Mouse (Mus musculus) granulocyte monocyte progenitor cell, adult 5-6 weeks (primary cell): Measurements from ENCODE around the gene Gm3250. TPM values are rescaled to one million over a fixed set of nuclear protein-coding genes. Genes with fewer than 3 reads are reported as not detected.
"Not testable (repeated sequence)": the region's sequence is repeated elsewhere in the genome, so short reads cannot be mapped to it uniquely, and the experiment has no call there.

ENCODE experiments used
- ATAC-seq: replicated peaks from 2 replicates; pipeline ENCODE4 v1.8.0; 2016; ENCODE audit warnings: mild to moderate bottlenecking, moderate TSS enrichment, inconsistent platforms; ENCODE audit not compliant: poor library complexity, severe bottlenecking
- total RNA-seq, 2 experiments: library from RNA; stranded (forward) in 1 of 2; stranded (reverse) in 1 of 2; fragments of 200-712, 200-1000 nt in 1 of 2; fragments of >200 nt in 1 of 2; fragmentation: Nextera tagmentation in 1 of 2; gene quantifications; 2 replicates each; pipeline ENCODE4 v1.2.3; 2014 to 2017

Gm3250 gene
- total RNA-seq (2014; fragmentation: Nextera tagmentation), result not detected in 2 replicates
- total RNA-seq (2017), result not detected in 2 replicates

GRCm38 (mm10) chr10:77782442-77782841 is at the start of gene Gm3250:
Gene Gm3250 (minus strand): TSS chr10:77782542.
- not testable (repeated sequence) for ATAC-seq

GRCm38 (mm10) chr10:77826951-77827350 is 44.6 kb upstream of the Gm3250 start, which contains the start of gene Krtap10-4:
Gene Krtap10-4 (minus strand): TSS chr10:77827095.
- ATAC-seq, result no peak

GRCm38 (mm10) chr10:77819203-77819602 is 36.9 kb upstream of the Gm3250 start:
- ATAC-seq, result no peak

GRCm38 (mm10) chr10:77818523-77818922 is 36.2 kb upstream of the Gm3250 start:
- ATAC-seq, result no peak

- no peak; the same call in 1 of the 2 replicates for ATAC-seq
These were observed 33.2 kb upstream of the Gm3250 start for GRCm38 (mm10) chr10:77815514-77815913.

GRCm38 (mm10) chr10:77814382-77814781 is 32.0 kb upstream of the Gm3250 start, which contains the start of gene Gm2696:
Gene Gm2696 (plus strand): TSS chr10:77814682.
- no peak for ATAC-seq

- ATAC-seq, result no peak
These were observed 29.4 kb upstream of the Gm3250 start, which contains the start of gene Gm9507 for GRCm38 (mm10) chr10:77811743-77812142. Gene Gm9507 (minus strand): TSS chr10:77811843.

GRCm38 (mm10) chr10:77804095-77804494 is 21.8 kb upstream of the Gm3250 start:
- ATAC-seq, result no peak

- ATAC-seq, result no peak
These were observed 16.7 kb upstream of the Gm3250 start, which contains the start of gene Gm19668 for GRCm38 (mm10) chr10:77798921-77799508. Gene Gm19668 (minus strand): TSS chr10:77799133.

- ATAC-seq, result not testable (repeated sequence)
These were observed 16.0 kb upstream of the Gm3250 start for GRCm38 (mm10) chr10:77798164-77798920.

- ATAC-seq, result no peak
These were observed 15.3 kb upstream of the Gm3250 start for GRCm38 (mm10) chr10:77797677-77798076.

GRCm38 (mm10) chr10:77794976-77795375 is 12.6 kb upstream of the Gm3250 start, which contains the start of gene Gm9639:
Gene Gm9639 (minus strand): TSS chr10:77795076.
- ATAC-seq, result no peak

- ATAC-seq, result no peak
These were observed 6.3 kb upstream of the Gm3250 start for GRCm38 (mm10) chr10:77788621-77789020.

- not testable (repeated sequence) for ATAC-seq
These were observed 5.5 kb upstream of the Gm3250 start, which contains the start of gene Gm7137 for GRCm38 (mm10) chr10:77787876-77788275. Gene Gm7137 (minus strand): TSS chr10:77788200.

- ATAC-seq, result not testable (repeated sequence)
These were observed 1.1 kb upstream of the Gm3250 start for GRCm38 (mm10) chr10:77783396-77783795.

GRCm38 (mm10) chr10:77776844-77777243 is 5.5 kb downstream of the Gm3250 start, which contains the start of gene Gm7138:
Gene Gm7138 (minus strand): TSS chr10:77776944.
- ATAC-seq, result not testable (repeated sequence)

GRCm38 (mm10) chr10:77772142-77772541 is 10.2 kb downstream of the Gm3250 start:
- not testable (repeated sequence) for ATAC-seq

GRCm38 (mm10) chr10:77771225-77771624 is 11.1 kb downstream of the Gm3250 start, which contains the start of gene Gm3238:
Gene Gm3238 (minus strand): TSS chr10:77771325.
- not testable (repeated sequence) for ATAC-seq

- ATAC-seq, result no peak
These were observed 12.6 kb downstream of the Gm3250 start for GRCm38 (mm10) chr10:77769727-77770126.

- ATAC-seq, result not testable (repeated sequence)
These were observed 22.8 kb downstream of the Gm3250 start, which contains the start of gene Gm3233 for GRCm38 (mm10) chr10:77759582-77759981. Gene Gm3233 (minus strand): TSS chr10:77759682.

GRCm38 (mm10) chr10:77753448-77753847 is 28.9 kb downstream of the Gm3250 start:
- no peak for ATAC-seq
